Mouse (Mus musculus) lung, postnatal 14 days (tissue): Measurements from ENCODE around the gene Trim71.
"Not testable (repeated sequence)": the region's sequence is repeated elsewhere in the genome, so short reads cannot be mapped to it uniquely, and the experiment has no call there.

Experiments
- DNase-seq: peaks from one replicate; pipeline ENCODE4 v3.0.0; 2021

The Trim71 gene

DNA sequence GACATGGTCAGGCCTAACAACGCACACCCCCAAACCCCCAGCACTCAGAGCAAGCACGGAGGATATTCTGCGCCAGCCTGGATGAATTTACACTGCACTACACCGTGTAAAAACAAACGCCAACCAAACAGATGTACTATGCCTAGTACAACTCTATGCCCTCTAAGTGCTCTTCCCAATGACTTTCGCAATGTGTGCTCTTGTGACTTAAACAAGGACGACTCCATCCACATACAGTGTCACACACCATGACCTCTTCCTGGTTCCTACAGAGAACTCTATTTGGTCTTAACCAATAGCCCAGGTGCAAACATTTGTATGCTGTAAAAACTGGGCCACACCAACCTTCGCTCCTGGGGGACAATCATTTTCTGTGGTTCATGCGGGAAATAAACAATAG is 41.7 kb downstream of the Trim71 start:
- no peak for DNase-seq

DNA sequence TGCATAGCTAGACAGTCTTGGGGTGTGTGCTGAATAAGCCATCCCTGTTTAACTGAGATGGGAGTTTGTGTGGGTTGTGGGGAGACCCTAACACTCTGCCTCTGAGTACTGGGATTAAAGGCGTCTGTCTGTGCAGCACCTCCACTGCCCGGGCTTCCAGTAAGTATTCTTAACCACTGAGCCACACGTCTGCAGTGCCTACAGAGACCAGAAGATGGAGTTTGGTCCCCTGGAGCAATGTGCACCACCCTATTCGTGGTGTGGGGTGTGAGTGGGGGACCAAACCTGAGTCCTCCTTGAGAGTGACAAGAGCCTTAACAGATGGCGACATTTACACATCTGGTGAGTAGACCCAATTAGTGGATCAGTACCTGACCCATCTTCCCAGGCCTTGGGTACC is 42.1 kb downstream of the Trim71 start:
- no peak for DNase-seq

DNA sequence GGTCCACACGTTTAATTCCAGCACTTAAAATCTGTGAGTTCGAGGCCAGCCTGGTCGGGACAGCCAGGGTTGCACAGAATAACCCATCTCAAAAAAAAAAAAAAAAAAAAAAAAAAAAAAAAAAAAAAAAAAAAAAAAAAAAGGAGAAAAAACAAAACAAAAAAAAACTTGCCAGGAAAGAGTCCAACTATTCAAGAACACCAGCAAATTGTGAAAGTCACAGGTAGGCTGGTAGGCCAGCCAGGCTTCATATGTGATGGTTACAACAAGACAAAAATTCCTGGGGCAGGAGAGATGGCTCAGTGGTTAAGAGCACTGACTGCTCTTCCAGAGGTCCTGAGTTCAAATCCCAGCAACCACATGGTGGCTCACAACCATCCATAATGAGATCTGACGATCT is 43.6 kb downstream of the Trim71 start:
- not testable (repeated sequence) for DNase-seq

DNA sequence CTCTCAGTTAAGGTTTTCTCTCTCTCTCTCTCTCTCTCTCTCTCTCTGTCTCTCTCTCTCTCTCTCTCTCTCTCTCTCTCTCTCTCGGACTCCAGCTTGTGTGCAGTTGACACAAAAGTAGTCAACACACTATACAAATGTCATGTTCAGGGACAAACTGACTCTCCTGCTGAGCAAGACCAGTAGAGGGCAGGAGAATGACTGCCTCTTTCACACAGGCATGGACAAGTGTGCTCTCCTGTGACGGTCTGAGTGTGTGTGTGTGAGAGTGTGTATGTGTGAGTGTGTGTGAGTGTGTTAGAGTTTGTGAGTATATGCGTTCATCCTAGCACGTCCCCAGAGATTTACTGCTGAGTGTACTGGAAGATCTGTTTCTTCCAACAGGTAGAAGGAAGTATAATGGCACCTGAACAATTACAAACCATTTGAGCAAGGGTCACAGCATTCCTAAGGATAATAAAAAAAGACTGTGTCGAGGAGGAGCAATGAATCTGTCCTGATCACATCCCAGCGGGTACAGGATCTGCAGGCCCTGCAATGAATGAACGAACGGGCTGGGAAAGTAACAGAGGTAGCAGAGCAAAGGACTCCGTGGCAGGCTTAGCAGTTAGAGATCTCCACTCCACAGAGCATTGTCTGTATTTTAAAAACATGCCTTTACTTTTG is 45.2 kb downstream of the Trim71 start:
- no peak for DNase-seq

DNA sequence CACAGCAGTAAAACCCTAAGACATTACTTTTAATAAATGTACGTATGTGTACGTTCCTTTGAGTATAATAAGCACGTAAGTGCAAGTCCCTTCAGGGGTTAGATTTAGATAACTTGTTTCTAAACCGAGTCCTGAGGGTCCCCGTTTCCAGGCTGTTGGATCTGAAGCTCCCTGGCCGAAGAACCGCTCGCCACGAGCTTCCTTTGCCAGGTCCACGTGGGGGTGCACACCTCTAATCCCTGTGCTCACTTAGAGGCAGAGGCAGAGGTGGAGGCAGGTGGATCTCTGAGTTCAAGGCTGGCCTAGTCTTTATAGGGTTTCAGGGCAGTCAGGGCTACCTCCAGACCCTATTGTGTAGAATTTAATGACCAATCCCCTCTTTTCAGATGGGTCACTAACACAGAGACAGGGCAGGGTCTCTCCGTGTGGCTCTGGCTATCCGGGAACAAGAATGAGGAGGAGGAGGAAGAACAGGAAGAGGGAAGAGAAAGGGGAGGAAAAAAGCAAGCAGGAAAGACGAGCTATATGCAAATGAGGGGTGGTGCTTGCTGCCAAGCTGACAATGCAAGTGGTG is 46.2 kb downstream of the Trim71 start:
- no peak for DNase-seq

DNA sequence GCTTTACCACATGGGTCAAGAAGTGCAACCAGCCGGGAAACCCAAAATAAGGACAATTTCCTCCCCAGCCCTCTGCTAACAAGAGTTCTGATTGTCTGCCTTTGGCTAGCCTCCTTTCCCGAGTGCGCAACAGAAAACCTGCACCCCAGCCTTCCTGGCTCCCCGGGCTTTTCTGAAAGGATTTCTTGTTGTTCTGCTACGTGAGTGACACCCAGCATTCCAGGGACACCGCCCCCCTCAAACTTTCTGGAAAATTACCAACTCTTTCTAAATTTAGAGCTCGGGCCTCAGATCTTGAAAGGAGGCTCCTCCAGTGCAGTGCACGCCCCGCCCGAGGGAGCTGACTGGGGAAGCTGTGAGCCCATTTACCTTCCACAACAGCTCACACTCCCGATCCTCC is 48.8 kb downstream of the Trim71 start, which contains the start of gene C130032M10Rik:
TSS of gene C130032M10Rik (plus strand) at position 334 of the 400 bp plus-strand sequence.
- peak; percentile 12 for DNase-seq

DNA sequence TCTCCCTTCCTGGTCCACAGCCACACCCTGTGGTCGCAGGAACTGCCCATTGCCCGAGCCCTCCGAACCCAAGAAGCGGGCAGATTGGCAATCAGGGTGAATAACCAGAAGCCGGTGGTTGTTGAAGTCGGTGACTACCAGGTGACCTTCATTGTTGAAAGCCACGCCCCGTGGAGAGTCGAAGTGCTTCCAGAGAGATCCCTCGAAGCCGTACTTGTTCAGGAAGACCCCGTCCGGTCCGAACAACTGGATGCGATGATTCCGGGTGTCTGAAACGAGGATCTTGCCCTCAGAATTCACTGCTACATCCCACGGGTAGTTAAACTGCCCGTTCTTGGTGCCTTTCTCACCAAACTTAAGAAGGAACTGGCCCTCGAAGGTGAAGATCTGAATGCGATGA is 51.3 kb downstream of the Trim71 start:
- no peak for DNase-seq

DNA sequence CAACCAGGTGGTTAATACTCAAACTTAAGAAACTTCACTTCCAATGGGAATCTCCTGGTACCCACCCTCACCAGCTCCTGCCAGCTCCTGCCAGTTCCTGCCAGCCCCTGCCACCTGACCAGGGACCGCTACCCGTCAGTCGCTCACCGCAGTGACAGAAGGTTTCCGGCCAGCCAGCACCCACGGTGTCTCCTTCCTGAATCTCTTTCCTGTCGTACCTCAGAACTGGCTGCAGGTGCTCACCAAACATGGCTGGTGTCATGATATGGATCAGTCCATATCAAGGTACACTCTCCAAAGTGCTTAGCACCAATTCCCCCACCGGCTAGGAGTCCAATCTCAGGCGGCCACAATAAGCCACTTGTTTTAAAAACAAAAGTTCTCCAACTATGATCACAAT is 54.4 kb downstream of the Trim71 start:
- no peak for DNase-seq

DNA sequence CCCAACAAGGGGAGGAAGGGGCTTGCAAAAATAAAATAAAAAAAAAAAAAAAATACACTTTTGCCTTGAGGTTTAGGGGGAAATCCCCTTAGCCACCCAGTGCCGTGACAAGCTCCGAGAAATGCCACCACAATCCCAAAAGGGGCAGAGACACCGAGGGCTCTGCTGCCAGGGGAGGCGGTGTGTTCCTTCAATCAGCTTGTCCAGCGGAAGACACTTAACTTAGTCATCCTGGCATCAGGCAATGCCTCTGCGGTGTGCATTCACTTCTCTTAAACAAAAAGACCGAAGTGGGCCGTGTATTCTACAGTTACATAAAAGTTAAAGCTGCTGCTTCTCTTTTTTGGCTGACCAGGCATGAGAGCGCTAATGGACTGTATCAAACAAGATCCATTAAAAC is 56.7 kb downstream of the Trim71 start:
- DNase-seq = no peak

DNA sequence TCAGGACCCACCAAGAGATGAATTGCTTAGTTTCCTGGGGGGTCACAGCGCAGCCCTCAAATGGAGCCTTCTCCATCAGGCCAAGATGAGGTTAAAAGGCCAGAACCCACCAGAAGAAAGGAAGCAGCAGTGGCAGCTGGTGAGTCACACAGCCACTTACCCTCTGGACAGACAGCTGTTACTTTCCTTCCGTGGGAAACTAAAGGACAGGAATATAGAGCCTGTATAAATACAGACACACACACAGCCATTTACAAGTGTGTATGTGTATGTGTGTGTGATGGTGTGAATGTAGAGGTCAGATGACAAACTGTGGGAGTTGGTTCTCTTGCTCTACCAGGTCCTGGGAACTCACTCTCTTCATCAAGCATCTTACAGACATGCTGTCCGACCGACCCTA is 57.6 kb downstream of the Trim71 start:
- DNase-seq = no peak

DNA sequence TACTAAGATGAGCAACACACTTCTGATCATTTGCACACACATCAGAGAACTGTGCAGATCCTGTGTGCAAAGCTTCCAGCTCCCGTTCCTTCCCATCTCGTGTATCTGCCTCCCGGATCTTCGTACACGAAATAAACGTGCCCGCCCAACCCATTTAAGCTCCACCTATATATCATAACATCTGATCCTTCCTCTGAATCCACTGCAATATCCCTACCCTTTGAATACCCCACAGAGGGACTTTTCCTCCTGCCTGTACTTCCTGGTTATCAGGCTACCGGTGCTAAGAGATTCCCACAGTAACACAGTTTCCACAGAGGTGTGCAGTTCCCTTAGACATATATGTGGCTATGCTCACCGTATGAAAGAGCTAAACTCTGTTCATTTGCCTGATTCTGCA is 59.4 kb downstream of the Trim71 start, which contains the start of gene Ccr4:
TSS of gene Ccr4 (minus strand) at position 101 of the 400 bp plus-strand sequence.
- DNase-seq = no peak

DNA sequence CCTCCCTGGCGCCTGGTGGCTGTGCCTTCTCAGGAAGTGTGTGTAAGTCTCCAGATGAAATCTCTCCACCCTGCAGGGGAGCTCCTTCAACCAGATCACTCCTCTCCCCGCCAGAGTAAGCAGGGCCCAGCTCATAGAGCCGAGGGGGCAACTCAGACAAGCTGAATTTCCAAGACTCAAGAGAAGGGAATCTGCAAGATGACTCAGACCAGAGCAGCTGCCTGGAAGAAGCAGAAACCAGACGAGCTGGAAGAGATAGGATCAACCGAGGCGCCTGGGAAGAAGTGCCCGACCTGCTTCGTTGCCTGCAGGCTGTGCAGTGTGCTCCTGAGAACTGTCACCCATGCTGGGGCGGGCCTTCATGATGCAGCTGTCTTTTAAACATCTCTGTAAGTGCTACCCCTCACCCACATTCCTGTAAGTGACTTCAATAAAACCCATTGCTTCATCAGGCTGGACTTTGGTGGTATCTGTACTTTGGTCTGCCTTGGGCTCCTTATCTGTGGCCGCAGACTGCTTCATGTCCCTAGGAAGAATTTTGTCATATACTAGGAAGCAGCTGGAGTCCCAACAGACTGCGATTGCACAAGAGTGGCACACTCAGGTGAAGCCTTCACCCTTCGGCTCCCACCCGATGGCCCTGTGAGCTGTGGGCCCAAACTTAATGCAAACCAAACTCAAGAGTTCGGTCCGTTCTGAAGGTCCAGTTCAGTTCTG is 61.3 kb downstream of the Trim71 start:
- DNase-seq = no peak

DNA sequence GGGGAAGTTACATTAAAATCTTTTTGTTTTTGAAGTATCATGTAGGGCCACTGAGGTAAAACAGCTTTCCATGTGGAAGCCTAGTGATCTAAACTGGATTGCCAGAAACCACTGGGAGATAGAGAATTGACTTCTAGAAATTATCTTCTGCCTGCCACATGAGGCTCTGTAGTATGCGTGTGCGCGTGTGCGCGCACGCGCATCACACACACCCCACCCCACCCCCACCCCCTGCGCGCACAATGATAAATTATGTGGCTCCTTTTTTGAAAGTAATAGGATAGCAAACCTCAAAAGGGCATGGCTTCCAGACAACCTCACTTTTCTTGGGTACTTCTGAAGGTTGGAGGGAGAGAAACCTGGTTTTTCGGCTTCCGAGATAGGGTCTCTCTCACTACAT is 62.3 kb downstream of the Trim71 start:
- no peak for DNase-seq

DNA sequence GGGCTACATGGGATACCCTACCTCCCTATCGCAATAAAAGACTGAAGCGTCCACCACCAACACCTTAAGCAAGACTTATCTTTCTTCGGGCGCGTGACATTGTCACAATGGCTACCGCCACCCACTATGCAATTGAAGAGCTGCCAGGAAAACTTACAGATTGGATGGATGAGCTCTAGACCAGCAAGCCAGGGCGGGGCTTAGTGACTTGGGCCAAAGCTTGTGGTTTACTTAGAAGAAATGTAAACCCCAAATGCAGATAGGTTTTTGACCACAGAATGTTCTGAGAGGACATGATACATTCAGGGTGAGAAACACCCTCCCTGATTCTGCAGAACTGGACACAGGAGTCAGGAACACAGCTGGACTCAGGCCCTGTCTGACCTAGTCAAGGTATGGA is 63.1 kb downstream of the Trim71 start:
- no peak for DNase-seq

DNA sequence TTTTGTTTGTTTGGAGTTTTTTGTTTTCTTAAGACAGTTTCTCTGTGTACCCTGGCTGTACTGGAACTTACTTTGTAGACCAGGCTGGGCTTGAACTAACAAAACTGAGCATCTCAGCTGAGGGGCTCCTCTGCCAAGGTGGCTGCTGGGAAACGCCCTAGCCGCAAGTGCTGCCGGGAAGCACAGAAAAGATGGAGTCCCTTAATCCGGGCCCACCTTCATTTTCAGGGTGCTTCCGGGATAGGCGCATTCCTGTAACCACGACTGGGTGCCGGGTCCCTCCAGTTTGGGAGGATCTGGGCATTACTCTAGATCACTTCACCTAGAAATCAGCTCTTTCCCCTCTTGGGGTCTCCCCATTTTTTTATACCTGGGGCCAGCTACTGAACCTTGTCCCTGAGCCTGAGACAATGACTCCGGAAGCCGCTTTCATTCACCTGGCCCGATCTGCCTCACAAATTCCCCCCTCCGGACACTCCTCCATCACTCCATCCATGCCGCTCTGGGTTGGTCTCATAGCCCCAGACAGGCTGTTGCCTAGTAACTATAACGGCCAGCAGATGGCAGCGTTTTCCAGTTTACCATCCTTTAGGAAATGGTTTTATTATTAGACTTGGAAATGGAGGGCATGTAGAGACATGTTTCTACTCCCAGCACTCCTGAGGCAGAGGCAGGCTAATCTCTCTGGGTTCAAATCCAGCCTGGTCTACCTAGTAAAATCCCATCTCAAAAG is 64.2 kb downstream of the Trim71 start:
- peak; percentile 82 for DNase-seq

DNA sequence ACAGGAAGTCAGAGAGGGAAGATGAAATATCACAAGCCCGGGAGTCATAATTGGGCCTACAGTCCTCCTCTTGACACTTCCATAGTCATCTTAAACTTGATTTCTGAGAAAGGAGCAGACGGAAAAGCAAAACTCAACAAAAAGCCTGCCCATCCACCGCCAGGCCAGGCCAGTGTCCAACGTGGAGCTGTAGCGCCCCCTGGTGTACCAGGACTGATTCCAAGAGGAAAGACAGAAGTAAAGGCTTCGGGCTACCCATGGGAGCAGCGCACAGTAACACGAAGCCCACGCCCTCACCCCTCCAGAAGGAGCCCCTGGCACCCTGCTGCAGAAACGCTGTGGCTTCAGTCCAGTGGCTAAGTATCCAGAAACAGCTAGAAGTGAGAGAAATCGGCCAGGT is 66.0 kb downstream of the Trim71 start:
- peak; percentile 93 for DNase-seq

DNA sequence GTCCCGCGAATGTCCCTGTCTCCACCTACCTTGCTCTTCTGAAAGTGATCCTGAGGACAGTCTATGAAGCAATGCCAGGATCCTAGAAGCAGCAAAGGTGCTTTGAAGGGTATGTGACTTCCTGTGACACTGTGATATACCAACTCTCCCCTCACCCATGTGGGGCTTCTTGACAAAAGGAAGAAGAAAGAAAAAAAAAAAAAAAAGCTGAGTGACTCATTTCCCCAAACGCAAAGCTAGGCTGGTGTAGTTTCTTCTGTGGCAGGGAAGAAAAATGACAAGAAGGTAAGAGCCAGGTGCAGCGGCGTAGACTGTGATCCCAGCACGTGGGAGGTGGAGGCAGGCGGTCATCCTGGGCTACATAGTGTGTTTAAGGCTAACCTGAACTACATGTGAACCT is 67.7 kb downstream of the Trim71 start:
- DNase-seq = no peak

DNA sequence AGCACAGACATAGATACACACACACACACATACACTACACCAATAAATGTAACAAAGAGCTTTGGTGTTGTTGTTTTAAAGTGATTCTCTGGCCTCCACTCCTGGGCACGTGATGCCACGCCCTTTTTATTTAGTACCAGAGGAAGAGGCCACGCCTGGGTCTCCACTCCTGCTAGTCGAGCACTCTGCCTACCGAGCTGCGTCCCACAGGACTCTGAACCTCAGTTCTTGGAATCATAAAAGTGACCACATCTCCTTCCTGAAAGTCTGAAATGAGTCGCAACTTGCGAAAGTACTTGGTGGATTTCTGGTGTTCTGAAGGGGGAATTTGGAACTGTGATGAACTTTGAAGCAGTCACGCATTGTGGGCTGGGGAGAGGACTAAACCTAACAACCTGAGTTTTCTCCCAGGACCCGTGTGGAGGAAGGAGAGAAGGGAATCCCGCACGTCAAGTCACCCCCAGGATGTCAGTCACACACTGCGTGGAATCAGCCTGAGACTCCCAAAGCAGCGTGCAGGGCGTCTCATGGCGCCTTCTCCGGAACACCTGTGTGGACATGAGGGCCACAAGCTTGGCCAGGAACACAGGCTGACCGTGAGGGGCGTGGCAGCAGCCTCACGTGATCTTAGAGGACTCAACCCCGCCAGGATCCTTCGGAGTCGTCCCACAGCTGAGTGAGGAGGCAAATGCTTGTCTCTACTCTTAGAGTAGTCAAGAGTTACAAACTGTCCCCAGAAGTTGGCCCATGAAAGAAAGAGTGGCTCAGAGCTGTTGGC is 76.5 kb downstream of the Trim71 start:
- DNase-seq = no peak

DNA sequence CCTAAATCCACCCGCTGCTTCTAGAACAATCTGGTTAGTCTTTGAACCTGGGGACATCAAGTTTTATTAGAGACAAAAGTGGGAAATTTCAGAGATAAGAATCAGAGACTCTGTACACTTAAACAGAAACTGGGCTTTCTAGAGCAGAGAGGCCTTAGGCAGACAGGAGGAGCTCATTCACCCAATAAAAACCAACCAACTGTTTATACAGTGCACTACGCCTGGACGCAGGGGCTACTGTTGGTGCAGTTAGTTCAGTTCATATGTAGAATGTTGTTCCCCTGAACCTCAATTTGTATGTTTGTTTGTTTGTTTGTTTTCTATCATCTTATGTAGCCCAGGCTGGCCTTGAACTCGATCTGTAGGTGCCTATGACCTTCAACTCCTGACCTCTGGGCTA is 77.4 kb downstream of the Trim71 start:
- no peak for DNase-seq

DNA sequence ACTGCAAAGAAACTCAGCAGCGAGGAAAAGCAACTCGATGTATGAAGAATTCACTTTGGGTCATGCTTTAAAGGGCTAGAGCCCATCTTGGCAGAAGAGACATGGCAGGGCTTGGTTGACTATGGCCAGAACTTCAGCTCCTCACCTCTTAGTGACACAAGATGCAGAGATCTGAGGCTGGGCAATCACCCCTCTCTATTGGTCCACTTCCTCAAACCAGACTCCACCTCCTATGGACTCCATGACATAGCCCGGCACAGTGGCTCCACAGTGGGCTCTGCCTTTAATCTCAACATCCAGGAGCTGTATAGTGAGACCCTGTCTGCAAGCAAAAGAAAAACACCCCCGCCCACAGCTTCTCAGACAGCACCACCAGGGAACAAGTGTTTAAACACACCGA is 79.4 kb downstream of the Trim71 start:
- DNase-seq = no peak

DNA sequence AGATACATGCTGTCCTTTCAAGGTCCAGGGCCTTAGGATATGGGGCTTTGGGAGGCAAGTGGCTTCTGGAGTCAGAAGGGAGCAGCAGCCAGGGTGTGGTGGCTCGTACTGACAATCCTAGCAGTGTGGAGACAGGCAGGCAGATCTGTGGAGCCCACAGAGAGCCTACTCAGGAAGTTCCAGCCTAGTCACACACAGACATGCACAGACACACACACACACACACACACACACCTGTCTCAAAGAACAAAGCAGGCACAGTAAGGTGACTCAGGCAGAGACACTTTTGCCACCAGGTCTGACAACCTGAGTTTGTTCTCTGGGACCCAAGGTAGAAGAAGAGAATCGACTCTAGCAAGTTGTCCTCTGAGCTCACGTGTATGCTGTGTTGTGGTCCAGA is 83.2 kb downstream of the Trim71 start:
- DNase-seq = no peak

DNA sequence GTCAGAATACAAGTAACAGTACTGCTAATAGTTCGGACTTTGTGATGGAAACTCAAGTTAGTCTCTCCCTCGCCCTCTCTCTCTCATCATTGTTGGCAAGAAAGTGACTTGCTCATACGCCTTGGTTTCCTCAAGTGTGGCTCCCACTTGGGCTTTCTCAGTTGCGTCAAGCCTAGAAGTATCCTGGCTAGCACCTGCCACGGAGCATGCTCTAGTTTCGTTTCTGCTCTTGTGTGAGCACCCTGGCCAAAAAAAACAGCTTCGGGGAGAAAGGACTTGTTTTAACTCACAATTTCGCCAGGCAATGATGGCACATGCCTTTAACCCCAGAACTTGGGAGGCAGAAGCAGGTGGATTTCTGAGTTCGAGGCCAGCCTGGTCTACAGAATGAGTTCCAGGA is 87.2 kb downstream of the Trim71 start:
- DNase-seq = no peak

DNA sequence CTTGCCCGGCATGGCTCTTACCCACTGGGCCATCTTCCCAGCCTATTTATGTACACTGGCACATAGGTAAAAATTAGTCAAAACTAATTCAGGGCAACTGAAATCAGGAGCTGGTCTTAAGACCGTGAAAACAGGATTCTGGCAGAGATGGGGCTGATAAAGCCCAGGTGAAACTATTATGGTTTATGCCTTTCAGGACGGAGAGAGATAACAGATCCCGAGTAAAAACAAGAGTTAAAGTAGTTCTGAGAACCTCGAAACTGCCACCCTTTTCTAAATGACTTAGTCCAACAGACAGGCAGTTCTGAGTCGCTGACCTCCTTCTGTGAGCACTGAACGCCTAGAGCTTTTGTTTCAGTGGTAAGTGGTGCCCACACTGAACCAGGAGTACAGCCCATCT is 92.3 kb downstream of the Trim71 start:
- DNase-seq = no peak
